Mouse (Mus musculus): Measurements from ENCODE around the gene Ubac2.

DNA sequence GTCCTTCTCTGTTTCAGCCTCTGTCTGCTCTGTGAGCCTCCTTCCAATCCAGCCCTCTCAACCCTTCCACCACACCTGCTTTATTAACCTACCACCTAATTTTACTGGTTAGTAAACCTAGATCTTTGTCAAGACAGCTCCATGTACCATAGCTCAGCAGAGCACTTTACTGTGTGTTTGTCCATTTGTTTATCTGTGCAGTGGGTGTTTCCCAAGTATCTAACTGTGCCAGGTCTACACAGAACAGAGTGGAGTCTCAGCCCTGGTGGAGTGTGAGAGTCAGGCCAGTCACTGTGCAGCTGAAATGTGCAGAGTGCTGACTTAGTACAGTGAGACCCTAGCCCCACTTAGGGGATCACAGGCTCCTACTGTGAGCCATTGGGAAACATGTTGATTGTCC is 125.4 kb downstream of the Ubac2 start:
- TF ChIP-seq FLI1 (IDR thresholded peaks at IDR 0.05; ENCODE audit: low read length) (no peak), GATA1 (IDR thresholded peaks at IDR 0.05; ENCODE audit: borderline replicate concordance, low read length) (no peak)

Measured in megakaryocyte, embryonic 14.5 days (primary cell).